Mouse (Mus musculus): ENCODE measurements around the gene Cyp11a1. TPM values are rescaled to one million over a fixed set of nuclear protein-coding genes. Genes with fewer than 3 reads are reported as not detected.

Gene Cyp11a1
- polyA plus RNA-seq (2015; fragmentation: Nextera tagmentation; extraction: Ambion mirVana) = 0.31 and 0.57 TPM in 2 replicates

GRCm38 (mm10) chr9:58005753-58006461, at the start of gene Cyp11a1:
Cyp11a1 (plus strand) TSS chr9:58006411.
- no peak within 1 kb of the TSS for H3K9ac ChIP-seq
- no peak within 1 kb of the TSS for H3K27ac ChIP-seq
- H3K36me3 ChIP-seq = no peaks in the 10 kb centered on the region
- H3K4me1 ChIP-seq (replicated peaks) = peaks cover 15% of the 10 kb centered on the region
- H3K9me3 ChIP-seq = no peaks in the 10 kb centered on the region
- H3K27me3 ChIP-seq = peaks cover 7% of the 10 kb centered on the region; the same call in 1 of the 2 replicates
- no peak for ATAC-seq (ENCODE audit: low FRiP score)
- H3K4me3 ChIP-seq = no peak within 1 kb of the TSS
- no peak within 1 kb of the TSS for H3K4me2 ChIP-seq
- 89% methylated on average over 16 of the region's 16 CpGs for WGBS

- Histone ChIP-seq H3K4me3 (no peak overlapping the region), H3K9me3 (no peaks in the 10 kb centered on the region), H3K27me3 (no peaks in the 10 kb centered on the region), H3K27ac (no peak overlapping the region), H3K9ac (no peak overlapping the region), H3K4me1 (replicated peaks) (peaks cover 8% of the 10 kb centered on the region), H3K4me2 (no peak overlapping the region), H3K36me3 (peaks cover 74% of the 10 kb centered on the region)
- no peak for ATAC-seq (ENCODE audit: low FRiP score)
- 91% methylated on average over 5 of the region's 5 CpGs for WGBS
These were observed 49.4 kb upstream of the Cyp11a1 start for GRCm38 (mm10) chr9:57956838-57957236.

- Histone ChIP-seq H3K27ac (no peak overlapping the region), H3K4me3 (no peak overlapping the region), H3K9ac (no peak overlapping the region), H3K36me3 (peaks cover 81% of the 10 kb centered on the region), H3K9me3 (no peaks in the 10 kb centered on the region), H3K27me3 (no peaks in the 10 kb centered on the region), H3K4me1 (replicated peaks) (0 out of 2 replicates have a peak, but pooled peaks cover 7% of the 10 kb centered on the region), H3K4me2 (no peak overlapping the region)
- 86% methylated on average over 1 of the region's 1 CpGs for WGBS
- ATAC-seq (ENCODE audit: low FRiP score) = no peak
These were observed 47.6 kb upstream of the Cyp11a1 start for GRCm38 (mm10) chr9:57958615-57959014.

GRCm38 (mm10) chr9:57959399-57959798, 46.8 kb upstream of the Cyp11a1 start:
- WGBS = 75% methylated on average over 10 of the region's 10 CpGs
- no peak overlapping the region for H3K9ac ChIP-seq
- H3K9me3 ChIP-seq = no peaks in the 10 kb centered on the region

GRCm38 (mm10) chr9:57959886-57960866, 46.0 kb upstream of the Cyp11a1 start:
- Histone ChIP-seq H3K4me3 (no peak overlapping the region), H3K36me3 (peaks cover 72% of the 10 kb centered on the region), H3K27ac (no peak overlapping the region), H3K9ac (no peak overlapping the region), H3K27me3 (no peaks in the 10 kb centered on the region), H3K4me2 (no peak overlapping the region), H3K9me3 (no peaks in the 10 kb centered on the region), H3K4me1 (replicated peaks) (peaks cover 10% of the 10 kb centered on the region)
- no peak for ATAC-seq (ENCODE audit: low FRiP score)
- WGBS = 88% methylated on average over 17 of the region's 17 CpGs

More at GRCm38 (mm10) chr9:57959399-57959798, 46.8 kb upstream of the Cyp11a1 start:
- H3K4me2 ChIP-seq = no peak overlapping the region
- H3K36me3 ChIP-seq = peaks cover 79% of the 10 kb centered on the region
- ATAC-seq (ENCODE audit: low FRiP score) = no peak
- H3K27ac ChIP-seq = no peak overlapping the region
- no peaks in the 10 kb centered on the region for H3K27me3 ChIP-seq
- peaks cover 10% of the 10 kb centered on the region for H3K4me1 ChIP-seq (replicated peaks)
- no peak overlapping the region for H3K4me3 ChIP-seq

DNA sequence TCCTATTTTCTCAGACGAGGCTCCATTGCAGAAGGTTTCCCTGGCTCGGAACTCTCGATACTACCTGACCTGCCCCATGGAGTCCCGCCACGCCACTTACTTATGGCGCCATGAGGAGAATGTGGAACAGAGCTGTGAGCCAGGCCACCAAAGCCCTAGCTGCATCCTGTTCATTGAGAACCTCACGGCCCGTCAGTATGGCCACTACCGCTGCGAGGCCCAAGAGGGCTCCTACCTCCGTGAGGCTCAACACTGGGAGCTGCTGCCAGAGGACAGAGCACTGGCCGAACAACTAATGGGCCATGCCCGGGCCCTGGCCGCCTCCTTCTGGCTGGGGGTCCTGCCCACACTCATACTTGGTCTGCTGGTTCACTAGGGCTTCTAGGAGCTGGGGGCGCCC, 45.0 kb upstream of the Cyp11a1 start:
- no peaks in the 10 kb centered on the region for H3K27me3 ChIP-seq
- no peak overlapping the region for H3K9ac ChIP-seq
- peaks cover 10% of the 10 kb centered on the region for H3K4me1 ChIP-seq (replicated peaks)
- 87% methylated on average over 15 of the region's 15 CpGs for WGBS
- no peak overlapping the region for H3K4me2 ChIP-seq
- no peaks in the 10 kb centered on the region for H3K9me3 ChIP-seq
- H3K4me3 ChIP-seq = no peak overlapping the region
- H3K36me3 ChIP-seq = peaks cover 61% of the 10 kb centered on the region
- ATAC-seq (ENCODE audit: low FRiP score) = no peak
- H3K27ac ChIP-seq = 0 out of 2 replicates have a peak overlapping the region, but pooled peaks have one; percentile 37

GRCm38 (mm10) chr9:57961863-57962778, 44.1 kb upstream of the Cyp11a1 start:
- Histone ChIP-seq H3K4me2 (no peak overlapping the region), H3K9me3 (no peaks in the 10 kb centered on the region), H3K36me3 (peaks cover 52% of the 10 kb centered on the region), H3K9ac (no peak overlapping the region), H3K4me1 (replicated peaks) (peaks cover 10% of the 10 kb centered on the region), H3K4me3 (no peak overlapping the region), H3K27ac (0 out of 2 replicates have a peak overlapping the region, but pooled peaks have one; percentile 37), H3K27me3 (no peaks in the 10 kb centered on the region)
- ATAC-seq (ENCODE audit: low FRiP score) = no peak
- 65% methylated on average over 17 of the region's 17 CpGs for WGBS

DNA sequence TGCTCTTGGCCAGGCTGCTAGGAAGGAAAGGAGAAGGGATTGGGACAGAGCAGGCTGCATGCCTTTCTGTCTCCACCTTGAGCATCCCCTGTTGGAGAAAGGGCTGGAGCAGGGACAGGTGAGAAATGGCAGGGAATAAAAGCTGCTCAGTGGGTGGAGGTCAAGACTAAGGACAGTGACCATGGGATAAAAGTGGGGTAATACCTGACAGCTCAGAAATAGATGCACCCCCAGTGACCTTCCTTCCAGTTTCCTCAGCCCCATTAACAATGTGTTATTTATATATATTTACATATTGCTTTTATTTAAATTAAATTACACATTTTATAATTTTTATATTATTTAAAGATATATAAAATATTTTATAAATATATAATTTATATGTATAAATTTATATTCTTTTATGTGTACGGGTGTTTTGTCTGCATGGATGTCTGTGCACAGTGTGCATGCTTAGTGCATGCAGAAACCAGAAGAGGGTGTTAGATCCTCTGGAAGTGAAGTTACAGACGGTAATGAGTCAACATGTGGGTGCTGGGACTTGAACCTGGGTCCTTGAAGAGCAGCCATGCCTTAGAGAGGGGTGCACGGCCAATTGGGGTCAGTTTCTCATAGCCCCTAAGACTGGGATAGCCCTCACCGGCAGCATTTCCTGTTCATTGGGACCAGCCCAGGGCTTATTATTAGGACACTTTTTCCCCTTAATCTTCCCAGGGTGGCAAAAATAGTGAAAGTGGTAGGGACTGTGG, 42.8 kb upstream of the Cyp11a1 start:
- H3K9ac ChIP-seq = no peak overlapping the region
- no peaks in the 10 kb centered on the region for H3K27me3 ChIP-seq
- no peak overlapping the region for H3K4me3 ChIP-seq
- no peak overlapping the region for H3K27ac ChIP-seq
- peaks cover 39% of the 10 kb centered on the region for H3K36me3 ChIP-seq
- peaks cover 10% of the 10 kb centered on the region for H3K4me1 ChIP-seq (replicated peaks)
- WGBS = 91% methylated on average over 4 of the region's 4 CpGs
- H3K9me3 ChIP-seq = no peaks in the 10 kb centered on the region
- H3K4me2 ChIP-seq = no peak overlapping the region
- no peak for ATAC-seq (ENCODE audit: low FRiP score)

DNA sequence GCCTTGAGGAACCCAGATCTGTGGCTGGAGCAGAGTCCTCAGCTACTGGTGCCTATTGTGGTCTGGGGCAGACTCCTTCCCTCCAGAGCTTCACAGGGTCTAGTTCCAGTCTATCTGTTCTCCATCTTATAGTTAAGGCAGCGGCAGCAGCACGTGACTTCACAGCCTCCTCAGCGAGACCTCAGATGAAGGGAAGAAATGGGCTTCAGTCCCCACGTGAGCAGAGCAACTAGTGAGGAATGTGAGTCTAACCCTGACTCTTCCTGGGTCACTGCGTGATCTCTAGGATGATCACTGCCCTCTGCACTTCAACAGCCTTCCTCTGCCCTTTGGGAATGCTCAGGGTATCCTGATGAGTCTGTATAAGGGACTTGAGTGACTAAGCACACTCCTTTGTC, 42.2 kb upstream of the Cyp11a1 start:
- Histone ChIP-seq H3K36me3 (peaks cover 34% of the 10 kb centered on the region), H3K4me1 (replicated peaks) (peaks cover 10% of the 10 kb centered on the region), H3K27ac (no peak overlapping the region), H3K9ac (no peak overlapping the region), H3K4me2 (no peak overlapping the region), H3K9me3 (no peaks in the 10 kb centered on the region), H3K4me3 (no peak overlapping the region), H3K27me3 (no peaks in the 10 kb centered on the region)
- 71% methylated on average over 5 of the region's 5 CpGs for WGBS
- ATAC-seq (ENCODE audit: low FRiP score) = no peak

DNA sequence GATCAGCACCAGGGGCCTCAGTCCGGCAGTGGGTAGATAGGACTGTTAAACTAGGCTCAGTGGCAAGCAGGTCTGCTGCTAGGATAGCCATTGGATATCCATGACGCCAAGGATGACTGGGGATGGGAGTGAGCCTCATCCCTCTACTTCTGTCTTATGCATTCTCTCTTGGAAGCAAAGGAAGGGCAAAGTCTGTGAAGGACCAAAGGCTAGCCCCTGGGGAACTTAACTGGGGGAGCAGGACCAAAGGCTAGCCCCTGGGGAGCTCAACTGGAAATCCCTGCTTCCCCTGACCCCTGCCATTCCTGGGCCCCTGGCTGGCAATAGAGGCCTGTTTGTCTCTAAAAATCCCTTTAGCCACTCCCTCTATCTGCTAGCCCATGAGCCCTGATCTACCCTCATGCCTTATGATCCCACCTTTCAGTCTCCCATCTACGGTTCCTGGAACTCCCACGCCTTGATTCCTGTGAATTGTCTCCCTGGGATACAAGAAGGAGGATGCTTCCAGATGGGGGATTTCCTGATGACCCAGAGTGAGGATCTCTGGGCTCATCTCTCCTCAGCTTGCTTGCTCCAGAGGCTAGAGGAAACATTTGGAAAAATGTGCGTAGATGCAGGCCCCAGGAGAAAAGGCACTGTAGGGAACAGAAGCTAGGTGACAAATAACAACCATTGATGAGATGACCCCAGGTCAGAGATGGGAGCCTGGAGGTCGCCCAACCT, 41.5 kb upstream of the Cyp11a1 start:
- peaks cover 10% of the 10 kb centered on the region for H3K4me1 ChIP-seq (replicated peaks)
- 75% methylated on average over 6 of the region's 6 CpGs for WGBS
- H3K4me2 ChIP-seq = no peak overlapping the region
- H3K4me3 ChIP-seq = no peak overlapping the region
- no peak overlapping the region for H3K9ac ChIP-seq
- H3K9me3 ChIP-seq = no peaks in the 10 kb centered on the region
- H3K27me3 ChIP-seq = no peaks in the 10 kb centered on the region
- H3K36me3 ChIP-seq = peaks cover 29% of the 10 kb centered on the region
- H3K27ac ChIP-seq = no peak overlapping the region
- no peak for ATAC-seq (ENCODE audit: low FRiP score)

Measured in hindbrain, embryonic 13.5 days (tissue).